Mouse (Mus musculus): Measurements from ENCODE around the gene Slc6a3. TPM values are rescaled to one million over a fixed set of nuclear protein-coding genes. Genes with fewer than 3 reads are reported as not detected.

The Slc6a3 gene
- polyA plus RNA-seq, 1 experiment = not detected

DNA sequence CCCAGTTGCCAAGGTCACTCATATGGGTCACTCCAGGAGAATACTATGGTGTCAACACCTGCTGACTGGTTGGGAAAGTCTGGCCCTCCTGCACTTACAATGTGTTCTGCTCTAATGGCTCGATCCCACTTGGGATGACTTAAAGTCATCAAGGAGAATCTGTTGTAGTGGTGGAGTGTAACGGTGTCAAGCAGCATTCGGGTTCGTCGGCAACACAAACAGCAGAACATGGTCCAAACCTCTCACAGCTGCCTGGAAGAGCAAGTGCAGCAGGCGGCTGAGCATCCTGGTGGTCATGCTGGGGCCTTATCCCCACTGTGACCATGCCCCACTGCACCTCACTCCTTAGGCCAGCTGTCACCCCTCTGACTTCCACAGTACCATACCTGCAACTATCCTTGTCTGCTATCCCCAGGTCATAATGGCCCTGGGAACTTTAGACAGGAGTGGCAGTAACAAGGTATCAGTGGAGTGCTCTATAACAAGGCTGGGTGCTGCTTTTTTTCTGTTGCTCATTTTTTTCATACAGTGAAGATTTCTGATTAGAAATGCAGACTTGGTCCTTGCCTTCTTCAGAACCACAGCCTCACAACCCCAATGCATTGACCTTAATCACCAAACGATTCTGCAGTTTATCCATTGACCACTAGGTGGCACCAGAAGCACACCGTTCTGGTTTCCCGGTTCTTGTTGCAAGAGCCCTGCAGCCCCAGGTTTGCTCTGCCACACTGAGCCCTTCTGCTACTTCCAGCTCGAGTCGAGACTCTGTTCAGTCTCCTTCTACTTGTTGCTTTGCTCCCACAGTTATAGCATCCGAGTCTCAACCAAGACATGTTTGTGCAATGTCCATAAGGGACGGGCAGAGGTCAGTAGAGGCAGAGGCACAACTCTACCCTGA, 23.5 kb upstream of the Slc6a3 start:
- H3K4me2 ChIP-seq (ENCODE audit: low read depth) = no peak overlapping the region
- H3K27me3 ChIP-seq (ENCODE audit: control insufficient read depth, insufficient read depth, insufficient read length) = no peaks in the 10 kb centered on the region
- no peaks in the 10 kb centered on the region for H3K79me2 ChIP-seq (ENCODE audit: control insufficient read depth, insufficient read depth)
- H3K4me3 ChIP-seq = no peak overlapping the region
- H3K36me3 ChIP-seq (ENCODE audit: control insufficient read depth, insufficient read depth) = no peaks in the 10 kb centered on the region
- no peak overlapping the region for H3ac ChIP-seq (ENCODE audit: control insufficient read depth, insufficient read length)
- no peak for TF ChIP-seq MYOD1 (IDR thresholded peaks at IDR 0.05; ENCODE audit: control insufficient read depth in 1 of 3, insufficient read length in 2 of 3, low read depth in 2 of 3)
- TF ChIP-seq CEBPB (IDR thresholded peaks at IDR 0.05; ENCODE audit: insufficient read depth, poor library complexity, severe bottlenecking) = no peak
- no peak for TF ChIP-seq E2F4 (IDR thresholded peaks at IDR 0.05; ENCODE audit: insufficient read depth)
- no peak for TF ChIP-seq POLR2AphosphoS2 (IDR thresholded peaks at IDR 0.05; ENCODE audit: insufficient read length, low read depth)
- no peak for TF ChIP-seq MYOG (IDR thresholded peaks at IDR 0.05; ENCODE audit: control insufficient read depth in 1 of 3, insufficient read depth in 1 of 3, insufficient read length in 2 of 3, low read depth in 2 of 3)
- no peak for TF ChIP-seq TCF12 (IDR thresholded peaks at IDR 0.05; ENCODE audit: insufficient read depth, poor library complexity, severe bottlenecking)
- no peak for TF ChIP-seq POLR2A (IDR thresholded peaks at IDR 0.05; ENCODE audit: insufficient read length, low read depth)
- no peak for TF ChIP-seq USF1 (IDR thresholded peaks at IDR 0.05; ENCODE audit: low read depth)
- TF ChIP-seq TCF3 (IDR thresholded peaks at IDR 0.05; ENCODE audit: insufficient read length, low read depth) = no peak
- TF ChIP-seq SRF (IDR thresholded peaks at IDR 0.05; ENCODE audit: control insufficient read depth, insufficient read length, low read depth) = no peak
- no peak for TF ChIP-seq MAX (IDR thresholded peaks at IDR 0.05; ENCODE audit: low read depth)
- TF ChIP-seq REST (IDR thresholded peaks at IDR 0.05; ENCODE audit: insufficient read depth, insufficient read length) = no peak

DNA sequence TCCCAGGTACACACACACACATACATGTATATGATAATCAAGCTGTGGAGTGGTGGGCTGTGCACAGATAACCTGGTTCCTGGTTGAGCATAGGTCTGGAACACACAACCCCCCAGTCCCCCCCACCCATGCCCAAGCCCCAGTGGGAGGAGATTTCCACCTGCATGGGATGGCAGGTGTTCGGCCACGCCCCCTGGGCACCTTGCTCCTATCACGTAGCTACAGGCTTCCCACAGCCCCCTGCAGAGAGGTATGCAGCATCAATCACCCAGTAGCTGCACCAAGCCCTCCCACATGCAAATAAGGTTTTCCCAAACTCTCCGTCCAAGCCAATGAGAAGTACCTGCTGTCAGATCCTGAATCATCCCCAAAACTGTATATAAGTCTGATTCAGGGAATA, 19.7 kb upstream of the Slc6a3 start:
- no peak for TF ChIP-seq USF1 (IDR thresholded peaks at IDR 0.05; ENCODE audit: low read depth)
- no peak for TF ChIP-seq REST (IDR thresholded peaks at IDR 0.05; ENCODE audit: insufficient read depth, insufficient read length)
- TF ChIP-seq MYOG (IDR thresholded peaks at IDR 0.05; ENCODE audit: control insufficient read depth in 1 of 3, insufficient read depth in 1 of 3, insufficient read length in 2 of 3, low read depth in 2 of 3) = no peak
- TF ChIP-seq POLR2A (IDR thresholded peaks at IDR 0.05; ENCODE audit: insufficient read length, low read depth) = no peak
- no peak for TF ChIP-seq SRF (IDR thresholded peaks at IDR 0.05; ENCODE audit: control insufficient read depth, insufficient read length, low read depth)
- no peak for TF ChIP-seq POLR2AphosphoS2 (IDR thresholded peaks at IDR 0.05; ENCODE audit: insufficient read length, low read depth)
- no peak for TF ChIP-seq TCF3 (IDR thresholded peaks at IDR 0.05; ENCODE audit: insufficient read length, low read depth)
- TF ChIP-seq E2F4 (IDR thresholded peaks at IDR 0.05; ENCODE audit: insufficient read depth) = no peak
- TF ChIP-seq TCF12 (IDR thresholded peaks at IDR 0.05; ENCODE audit: insufficient read depth, poor library complexity, severe bottlenecking) = no peak
- no peak for TF ChIP-seq MAX (IDR thresholded peaks at IDR 0.05; ENCODE audit: low read depth)
- TF ChIP-seq MYOD1 (IDR thresholded peaks at IDR 0.05; ENCODE audit: control insufficient read depth in 1 of 3, insufficient read length in 2 of 3, low read depth in 2 of 3) = no peak
- TF ChIP-seq CEBPB (IDR thresholded peaks at IDR 0.05; ENCODE audit: insufficient read depth, poor library complexity, severe bottlenecking) = no peak
- no peak overlapping the region for H3K4me3 ChIP-seq
- H3K36me3 ChIP-seq (ENCODE audit: control insufficient read depth, insufficient read depth) = no peaks in the 10 kb centered on the region
- no peaks in the 10 kb centered on the region for H3K79me2 ChIP-seq (ENCODE audit: control insufficient read depth, insufficient read depth)
- H3K4me2 ChIP-seq (ENCODE audit: low read depth) = no peak overlapping the region
- H3K27me3 ChIP-seq (ENCODE audit: control insufficient read depth, insufficient read depth, insufficient read length) = no peaks in the 10 kb centered on the region
- H3ac ChIP-seq (ENCODE audit: control insufficient read depth, insufficient read length) = no peak overlapping the region

DNA sequence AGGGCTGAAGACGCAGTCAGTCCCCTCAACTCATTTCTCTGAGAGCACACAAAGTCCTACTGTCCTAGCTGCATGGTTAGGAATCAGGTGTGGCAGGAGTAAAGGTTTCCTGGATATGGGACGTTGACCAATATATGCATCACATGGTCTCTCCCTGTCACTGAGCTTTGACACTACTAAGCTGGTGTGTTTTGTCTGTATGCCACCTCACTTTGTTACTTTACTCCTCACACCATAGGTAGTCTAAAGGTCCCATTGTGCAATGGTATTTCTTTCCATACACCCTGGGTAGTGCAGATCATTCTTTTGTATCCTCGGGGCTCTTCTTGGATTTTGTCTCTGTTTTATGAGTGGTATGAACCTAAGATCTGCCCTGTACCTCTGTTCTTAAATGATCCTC, 2.8 kb upstream of the Slc6a3 start:
- Histone ChIP-seq H3K4me3 (no peak overlapping the region), H3K79me2 (ENCODE audit: control insufficient read depth, insufficient read depth) (no peaks in the 10 kb centered on the region), H3ac (ENCODE audit: control insufficient read depth, insufficient read length) (no peak overlapping the region), H3K4me2 (ENCODE audit: low read depth) (no peak overlapping the region), H3K36me3 (ENCODE audit: control insufficient read depth, insufficient read depth) (no peaks in the 10 kb centered on the region), H3K27me3 (ENCODE audit: control insufficient read depth, insufficient read depth, insufficient read length) (peaks cover 31% of the 10 kb centered on the region)
- TF ChIP-seq TCF12 (IDR thresholded peaks at IDR 0.05; ENCODE audit: insufficient read depth, poor library complexity, severe bottlenecking) (no peak), USF1 (IDR thresholded peaks at IDR 0.05; ENCODE audit: low read depth) (no peak), SRF (IDR thresholded peaks at IDR 0.05; ENCODE audit: control insufficient read depth, insufficient read length, low read depth) (no peak), E2F4 (IDR thresholded peaks at IDR 0.05; ENCODE audit: insufficient read depth) (no peak), POLR2AphosphoS2 (IDR thresholded peaks at IDR 0.05; ENCODE audit: insufficient read length, low read depth) (no peak)

DNA sequence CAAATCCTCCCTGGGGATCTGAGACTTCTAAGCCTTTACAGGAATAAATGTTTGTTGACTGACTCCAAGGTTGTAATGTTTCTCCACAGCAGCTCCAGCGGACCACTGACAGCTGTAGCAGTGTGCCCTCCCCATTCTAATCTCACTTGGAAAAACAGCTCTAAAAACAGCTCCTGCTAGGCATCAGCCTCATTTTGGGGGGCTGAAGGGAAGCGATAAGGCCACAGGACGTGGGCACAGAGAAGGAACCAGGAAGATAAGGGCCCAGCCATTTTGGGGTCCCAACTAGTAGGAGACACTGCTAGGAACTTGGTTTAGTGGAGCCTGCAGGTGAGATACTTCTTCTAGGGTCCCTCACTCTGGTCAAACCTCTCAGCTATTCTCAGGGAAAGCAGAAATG, 1.3 kb upstream of the Slc6a3 start:
- Histone ChIP-seq H3K79me2 (ENCODE audit: control insufficient read depth, insufficient read depth) (no peaks in the 10 kb centered on the region), H3K36me3 (ENCODE audit: control insufficient read depth, insufficient read depth) (no peaks in the 10 kb centered on the region), H3K4me3 (no peak overlapping the region), H3ac (ENCODE audit: control insufficient read depth, insufficient read length) (no peak overlapping the region), H3K4me2 (ENCODE audit: low read depth) (no peak overlapping the region), H3K27me3 (ENCODE audit: control insufficient read depth, insufficient read depth, insufficient read length) (peaks cover 36% of the 10 kb centered on the region)
- no peak for TF ChIP-seq POLR2AphosphoS2 (IDR thresholded peaks at IDR 0.05; ENCODE audit: insufficient read length, low read depth)
- TF ChIP-seq POLR2A (IDR thresholded peaks at IDR 0.05; ENCODE audit: insufficient read length, low read depth) = no peak
- TF ChIP-seq CEBPB (IDR thresholded peaks at IDR 0.05; ENCODE audit: insufficient read depth, poor library complexity, severe bottlenecking) = no peak
- TF ChIP-seq SRF (IDR thresholded peaks at IDR 0.05; ENCODE audit: control insufficient read depth, insufficient read length, low read depth) = no peak
- no peak for TF ChIP-seq TCF3 (IDR thresholded peaks at IDR 0.05; ENCODE audit: insufficient read length, low read depth)
- no peak for TF ChIP-seq USF1 (IDR thresholded peaks at IDR 0.05; ENCODE audit: low read depth)
- no peak for TF ChIP-seq REST (IDR thresholded peaks at IDR 0.05; ENCODE audit: insufficient read depth, insufficient read length)
- TF ChIP-seq TCF12 (IDR thresholded peaks at IDR 0.05; ENCODE audit: insufficient read depth, poor library complexity, severe bottlenecking) = no peak
- TF ChIP-seq MYOD1 (IDR thresholded peaks at IDR 0.05; ENCODE audit: control insufficient read depth in 1 of 3, insufficient read length in 2 of 3, low read depth in 2 of 3) = no peak
- TF ChIP-seq MAX (IDR thresholded peaks at IDR 0.05; ENCODE audit: low read depth) = no peak
- no peak for TF ChIP-seq MYOG (IDR thresholded peaks at IDR 0.05; ENCODE audit: control insufficient read depth in 1 of 3, insufficient read depth in 1 of 3, insufficient read length in 2 of 3, low read depth in 2 of 3)
- no peak for TF ChIP-seq E2F4 (IDR thresholded peaks at IDR 0.05; ENCODE audit: insufficient read depth)

Data from myocyte (in vitro differentiated cells).